Mouse (Mus musculus) lung, embryonic 16.5 days (tissue): ENCODE measurements around the gene Mterf4. TPM values are rescaled to one million over a fixed set of nuclear protein-coding genes. Genes with fewer than 3 reads are reported as not detected.

Source experiments
- microRNA-seq: library from miRNA; unstranded; fragments of <30 nt; microRNA quantifications from one replicate; pipeline ENCODE4, GENCODE M21; 2016
- polyA plus RNA-seq: library from polyadenylated mRNA; unstranded; fragments of >200 nt; fragmentation: Nextera tagmentation; extraction: Ambion mirVana; gene quantifications from 2 replicates; pipeline ENCODE4 v1.2.1, GENCODE M21; 2015

Mterf4 gene
- polyA plus RNA-seq, 1 experiment from 2014 or later, result 34.2 TPM

Small RNA genes within 50 kb of the gene (microRNA-seq; reads per million reads assigned to microRNA genes)
- gene Mir6345 (not detected), gene Mir6901 (not detected), gene Mir6902 (not detected)

Other genes with a start within 250 kb of the Mterf4 start
- gene Kif1a, start 204.0 kb downstream of the Mterf4 start, polyA plus RNA-seq, result 7.9 and 9.2 TPM in 2 replicates
- 0.24 TPM in 1 of 2 replicates, not detected in the other for gene Agxt, start 170.7 kb downstream of the Mterf4 start, polyA plus RNA-seq
- gene 2310007B03Rik, start 145.0 kb downstream of the Mterf4 start, polyA plus RNA-seq, result 23.0 and 26.0 TPM in 2 replicates
- 4.9 and 5.1 TPM in 2 replicates for gene Crocc2, start 137.2 kb downstream of the Mterf4 start, polyA plus RNA-seq
- 20.2 and 22.6 TPM in 2 replicates for gene Sned1, start 70.1 kb downstream of the Mterf4 start, polyA plus RNA-seq
- gene Ppp1r7, start 36.9 kb upstream of the Mterf4 start, polyA plus RNA-seq, result 61.8 and 71.4 TPM in 2 replicates
- 14.7 and 15.2 TPM in 2 replicates for gene Pask, start 37.6 kb upstream of the Mterf4 start, polyA plus RNA-seq
- 0.14 and 0.19 TPM in 2 replicates for gene Ano7, start 68.0 kb upstream of the Mterf4 start, polyA plus RNA-seq
- gene Hdlbp, start 172.9 kb upstream of the Mterf4 start, polyA plus RNA-seq, result 160 and 172 TPM in 2 replicates
- gene Farp2, start 206.2 kb upstream of the Mterf4 start, polyA plus RNA-seq, result 4.2 and 6.2 TPM in 2 replicates